27 mouse cellular contexts compared by ENCODE assay signal in genomic region chr8:79229266-79229888, GRCm38 (mm10). TPM values are rescaled to one million over a fixed set of nuclear protein-coding genes. Genes with fewer than 3 reads are reported as not detected.
"Had no signal": no experiment of that assay in that cellular context is flagged by ENCODE, and none has a peak within 500 bp of the region (broad histone marks: within the 10 kb centered on the region; RNA-seq: fewer than 3 reads in every experiment).

No protein-coding gene starts in this region.

- H3K4me1 ChIP-seq: intestine, embryonic 15.5 days; liver, embryonic 13.5 days; neural tube, embryonic 12.5 days had no signal

- H3K27ac ChIP-seq: intestine, embryonic 15.5 days; layer of hippocampus, adult 2 months; left cerebral cortex, adult 2 months; liver, embryonic 13.5 days; neural tube, embryonic 12.5 days; stomach, postnatal 0 days had no signal

- ATAC-seq: intestine, embryonic 15.5 days had no signal

- H3K4me2 ChIP-seq: intestine, embryonic 15.5 days; liver, embryonic 13.5 days; midbrain, embryonic 11.5 days; neural tube, embryonic 12.5 days had no signal

- H3K9ac ChIP-seq: intestine, embryonic 15.5 days; liver, embryonic 13.5 days; neural tube, embryonic 12.5 days had no signal

- DNase-seq: kidney, adult 11 months; layer of hippocampus, postnatal 36 days; liver, embryonic 13.5 days; lung, adult 2 months; lung, postnatal 14 days; lung, postnatal 4 days; midbrain, embryonic 14.5 days; right cerebral cortex, adult 18-20 months; right cerebral cortex, postnatal 14 days; right cerebral cortex, postnatal 4 days; thymus, adult 2 months; thymus, postnatal 14 days; thymus, postnatal 4 days had no signal

- H3K36me3 ChIP-seq: intestine, embryonic 15.5 days; liver, embryonic 13.5 days; neural tube, embryonic 12.5 days had no signal

- H3K27me3 ChIP-seq: intestine, embryonic 15.5 days; liver, embryonic 13.5 days; neural tube, embryonic 12.5 days had no signal

- H3K9me3 ChIP-seq: intestine, embryonic 15.5 days; liver, embryonic 13.5 days; neural tube, embryonic 12.5 days had no signal

- H3K4me3 ChIP-seq: intestine, embryonic 15.5 days; layer of hippocampus, adult 2 months; left cerebral cortex, adult 2 months; liver, embryonic 13.5 days; neural tube, embryonic 12.5 days had no signal

RNA-seq across cellular contexts. Expression of gene 1700011L22Rik, which starts 19.0 kb away (rescaled TPM):
- polyA plus RNA-seq: intestine, embryonic 15.5 days; kidney, embryonic 14.5 days; large intestine, adult 2 months; limb, embryonic 14.5 days; liver, adult 2 months; liver, embryonic 13.5 days; liver, embryonic 16.5 days; lung, adult 2 months; lung, embryonic 16.5 days; midbrain, embryonic 11.5 days; midbrain, embryonic 14.5 days; midbrain, postnatal 0 days; neural tube, embryonic 12.5 days; stomach, embryonic 14.5 days; stomach, postnatal 0 days; thymus, adult 2 months had no signal
